Mouse (Mus musculus) limb, embryonic 12.5 days (tissue): ENCODE measurements around the gene Gm45808. TPM values are rescaled to one million over a fixed set of nuclear protein-coding genes. Genes with fewer than 3 reads are reported as not detected.

Experiments
- ATAC-seq: fragments of 200-750 bp; cut with Nextera tagmentation; 2 replicates; pipeline ENCODE4 v1.8.0; 2017; ENCODE audit warnings: low read depth, moderate TSS enrichment; ENCODE audit not compliant: insufficient number of reproducible peaks, insufficient read depth, low FRiP score, low TSS enrichment
- H3K27ac ChIP-seq: fragments of 300-500 bp; sonication (generic); 2 replicates; pipeline ENCODE4 v1.5.1; 2016; ENCODE audit warnings: mild to moderate bottlenecking, moderate library complexity
- H3K27me3 ChIP-seq: fragments of 300-500 bp; sonication (generic); 2 replicates; pipeline ENCODE4 v1.6.1; 2016; ENCODE audit warnings: mild to moderate bottlenecking, moderate library complexity
- H3K36me3 ChIP-seq: fragments of 300-500 bp; sonication (generic); 2 replicates; pipeline ENCODE4 v1.6.1; 2016; ENCODE audit warnings: mild to moderate bottlenecking, moderate library complexity
- H3K4me1 ChIP-seq: fragments of 300-500 bp; sonication (generic); replicated peaks from 2 replicates; pipeline ENCODE4 v1.6.1; 2016
- H3K4me2 ChIP-seq: fragments of 300-500 bp; sonication (generic); 2 replicates; pipeline ENCODE4 v1.6.1; 2016; ENCODE audit warnings: mild to moderate bottlenecking, moderate library complexity
- H3K4me3 ChIP-seq: fragments of 300-500 bp; sonication (generic); replicated peaks from 2 replicates; pipeline ENCODE4 v1.5.1; 2016; ENCODE audit warnings: mild to moderate bottlenecking
- H3K9ac ChIP-seq: fragments of 300-500 bp; sonication (generic); replicated peaks from 2 replicates; pipeline ENCODE4 v1.6.1; 2016; ENCODE audit warnings: mild to moderate bottlenecking, moderate library complexity
- H3K9me3 ChIP-seq: fragments of 300-500 bp; sonication (generic); 2 replicates; pipeline ENCODE4 v1.6.1; 2016; ENCODE audit warnings: mild to moderate bottlenecking, moderate library complexity
- WGBS: fragments of 180-500 bp; shearing (Covaris S2); methylation state at CpG from one replicate; pipeline ENCODE4 v1.1.7; 2016; 5-methylcytosine and 5-hydroxymethylcytosine counted together
- microRNA-seq: library from miRNA; unstranded; fragments of <30 nt; microRNA quantifications from one replicate; pipeline ENCODE4, GENCODE M21; 2017
- polyA plus RNA-seq: library from polyadenylated mRNA; unstranded; fragments of >200 nt; fragmentation: Nextera tagmentation; extraction: Ambion mirVana; gene quantifications from 2 replicates; pipeline ENCODE4 v1.2.1, GENCODE M21; 2016

Gm45808 gene
- polyA plus RNA-seq, 1 experiment from 2014 or later, result not detected

DNA sequence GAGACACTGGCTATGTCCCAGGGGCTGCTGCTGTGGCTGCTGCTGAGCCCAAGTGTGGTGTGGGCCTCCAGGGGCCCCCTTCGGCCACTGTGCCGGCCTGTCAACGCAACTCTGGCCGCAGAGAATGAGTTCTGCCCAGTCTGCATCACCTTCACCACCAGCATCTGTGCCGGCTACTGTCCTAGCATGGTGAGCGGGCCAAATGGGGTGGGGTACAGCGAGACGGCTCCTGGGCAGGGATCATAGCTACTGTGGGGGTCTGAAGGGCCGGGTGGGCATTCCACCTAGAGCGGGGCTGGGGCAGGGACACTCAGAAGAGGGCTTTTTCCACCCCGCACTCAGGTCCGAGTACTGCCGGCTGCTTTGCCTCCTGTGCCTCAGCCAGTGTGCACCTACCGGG lies 65.4 kb downstream of the Gm45808 start:
- no peak for ATAC-seq
- H3K27ac ChIP-seq, result no peak overlapping the region
- 91% methylated on average over 14 of the region's 14 CpGs for WGBS
- H3K9me3 ChIP-seq, result no peaks in the 10 kb centered on the region
- H3K4me1 ChIP-seq, result peaks cover 26% of the 10 kb centered on the region
- H3K4me3 ChIP-seq, result no peak overlapping the region
- H3K27me3 ChIP-seq, result peaks cover 54% of the 10 kb centered on the region
- H3K9ac ChIP-seq, result no peak overlapping the region
- no peak overlapping the region for H3K4me2 ChIP-seq
- H3K36me3 ChIP-seq, result peaks cover 56% of the 10 kb centered on the region

GRCm38 (mm10) chr7:45420615-45420919 lies 66.0 kb downstream of the Gm45808 start, which contains the start of gene Lhb:
TSS of gene Lhb (plus strand) at chr7:45420820.
- WGBS, result 63% methylated on average over 6 of the region's 6 CpGs
- peak within 1 kb of the TSS; percentile 43 for H3K4me2 ChIP-seq
- peak within 1 kb of the TSS; percentile 16 for H3K4me3 ChIP-seq
- H3K4me1 ChIP-seq, result peaks cover 29% of the 10 kb centered on the region
- H3K27ac ChIP-seq, result no peak within 1 kb of the TSS
- no peak for ATAC-seq
- H3K36me3 ChIP-seq, result peaks cover 50% of the 10 kb centered on the region
- peak within 1 kb of the TSS; percentile 37; the same call in 1 of the 2 replicates for H3K9ac ChIP-seq
- peaks cover 60% of the 10 kb centered on the region for H3K27me3 ChIP-seq
- H3K9me3 ChIP-seq, result no peaks in the 10 kb centered on the region

DNA sequence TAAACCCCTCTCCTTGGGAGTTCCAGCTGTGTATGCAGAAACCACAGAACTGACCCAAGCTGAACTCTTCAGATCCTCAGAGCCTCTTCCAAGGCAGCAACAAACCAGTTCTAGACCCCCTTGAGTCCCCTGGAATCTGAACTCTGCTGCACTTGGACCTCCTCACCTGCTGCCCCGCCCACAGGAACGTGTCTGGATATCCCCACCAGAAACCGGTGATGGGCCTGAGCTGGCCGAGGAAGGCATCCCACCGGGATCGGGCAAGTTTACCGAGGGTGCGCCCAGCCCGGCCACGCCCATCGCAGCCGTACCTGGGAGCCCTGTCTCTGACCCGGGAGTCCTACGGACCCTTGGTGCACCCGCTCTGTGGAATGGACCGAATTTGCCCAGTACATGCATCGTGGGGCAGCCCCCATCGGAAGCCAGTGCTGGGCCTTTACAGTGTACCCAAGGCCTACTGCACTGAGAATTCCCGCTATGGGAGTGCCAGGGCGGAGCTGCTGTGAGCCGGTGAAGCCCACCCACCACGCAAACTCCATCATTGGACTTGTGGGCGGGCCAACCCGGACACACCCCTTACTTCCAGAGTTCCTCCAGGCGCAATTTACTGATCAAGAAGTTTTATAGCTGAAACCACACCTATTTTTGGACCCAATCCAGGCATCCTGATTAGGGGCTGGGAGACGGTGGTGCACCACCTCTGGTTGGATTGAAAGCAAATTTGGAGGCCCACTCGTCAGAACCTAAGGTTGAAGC lies 66.6 kb downstream of the Gm45808 start:
- Histone ChIP-seq H3K4me2 (peak overlapping the region; percentile 43), H3K27me3 (peaks cover 66% of the 10 kb centered on the region), H3K27ac (no peak overlapping the region), H3K4me1 (peaks cover 33% of the 10 kb centered on the region), H3K36me3 (peaks cover 45% of the 10 kb centered on the region), H3K4me3 (peak overlapping the region; percentile 16), H3K9me3 (no peaks in the 10 kb centered on the region), H3K9ac (peak overlapping the region; percentile 37; the same call in 1 of the 2 replicates)
- 9% methylated on average over 27 of the region's 27 CpGs for WGBS
- no peak for ATAC-seq

DNA sequence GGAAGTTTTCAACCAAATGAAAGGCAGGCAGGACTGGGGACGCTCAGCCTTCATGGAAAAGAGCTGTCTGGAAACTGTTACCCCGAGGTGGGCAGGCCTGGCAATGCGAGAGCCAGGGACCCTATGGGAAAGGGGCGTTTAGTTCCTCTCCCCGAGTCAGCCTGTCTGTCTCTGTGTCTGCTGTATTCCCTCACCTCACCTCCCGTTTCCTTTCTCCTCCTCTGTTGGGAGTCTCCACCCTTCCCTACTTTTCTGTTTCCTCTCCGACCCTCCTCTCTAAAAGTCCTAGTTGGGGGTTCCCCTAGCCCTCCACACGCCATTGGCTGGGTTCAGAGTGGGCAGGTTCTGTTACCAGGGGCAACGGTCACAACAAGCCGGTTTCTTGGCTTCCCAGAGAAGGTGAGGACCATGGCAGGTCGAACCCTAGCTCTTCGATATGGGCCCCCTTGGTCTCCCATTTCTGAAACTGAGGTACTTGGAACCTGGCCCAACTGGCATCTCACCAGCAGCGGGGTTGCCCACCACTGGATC lies 68.6 kb downstream of the Gm45808 start:
- no peak for ATAC-seq
- Histone ChIP-seq H3K4me1 (peaks cover 47% of the 10 kb centered on the region), H3K36me3 (peaks cover 25% of the 10 kb centered on the region), H3K4me2 (peak overlapping the region; percentile 34), H3K27me3 (peaks cover 86% of the 10 kb centered on the region), H3K27ac (no peak overlapping the region), H3K9ac (no peak overlapping the region), H3K9me3 (no peaks in the 10 kb centered on the region), H3K4me3 (peak overlapping the region; percentile 11)
- 9% methylated on average over 13 of the region's 13 CpGs for WGBS

Small RNAs within 50 kb of the gene (microRNA-seq; reads per million reads assigned to microRNA genes)
- not detected for gene Gm22133

Other genes starting within 250 kb of the Gm45808 start
- gene Cd37, start 247.7 kb downstream of the Gm45808 start, polyA plus RNA-seq, result 1.6 TPM in 2 replicates
- gene Slc6a16, start 245.7 kb downstream of the Gm45808 start, polyA plus RNA-seq, result 0.18 and 0.42 TPM in 2 replicates
- gene Slc6a21, start 209.3 kb downstream of the Gm45808 start, polyA plus RNA-seq, result not detected in 2 replicates
- 14.0 and 16.1 TPM in 2 replicates for gene Trpm4, start 153.0 kb downstream of the Gm45808 start, polyA plus RNA-seq
- gene Hrc, start 151.5 kb downstream of the Gm45808 start, polyA plus RNA-seq, result 1.8 and 1.9 TPM in 2 replicates
- gene Ppfia3, start 119.8 kb downstream of the Gm45808 start, polyA plus RNA-seq, result 6.4 and 8.4 TPM in 2 replicates
- 1.4 and 1.8 TPM in 2 replicates for gene Lin7b, start 116.2 kb downstream of the Gm45808 start, polyA plus RNA-seq
- gene Snrnp70, start 91.1 kb downstream of the Gm45808 start, polyA plus RNA-seq, result 341 and 347 TPM in 2 replicates
- gene Kcna7, start 81.2 kb downstream of the Gm45808 start, polyA plus RNA-seq, result 0.13 and 0.18 TPM in 2 replicates
- gene Ntf5, start 73.1 kb downstream of the Gm45808 start, polyA plus RNA-seq, result 3.9 and 5.6 TPM in 2 replicates
- gene Lhb, start 66.0 kb downstream of the Gm45808 start, polyA plus RNA-seq, result 0.33 TPM in 1 of 2 replicates, not detected in the other
- 45.2 and 46.2 TPM in 2 replicates for gene Gys1, start 52.0 kb downstream of the Gm45808 start, polyA plus RNA-seq
- gene Ruvbl2, start 48.7 kb downstream of the Gm45808 start, polyA plus RNA-seq, result 155 and 156 TPM in 2 replicates
- gene Ftl1, start 26.9 kb downstream of the Gm45808 start, polyA plus RNA-seq, result 4,887 and 4,953 TPM in 2 replicates
- 224 and 230 TPM in 2 replicates for gene Bax, start 19.9 kb downstream of the Gm45808 start, polyA plus RNA-seq
- gene Tulp2, start 4.9 kb downstream of the Gm45808 start, polyA plus RNA-seq, result 1.4 TPM in 2 replicates
- 3.2 and 3.3 TPM in 2 replicates for gene Dhdh, start 2.0 kb upstream of the Gm45808 start, polyA plus RNA-seq
- gene Nucb1, start 23.6 kb upstream of the Gm45808 start, polyA plus RNA-seq, result 149 and 160 TPM in 2 replicates
- 26.0 and 27.1 TPM in 2 replicates for gene Ppp1r15a, start 39.5 kb upstream of the Gm45808 start, polyA plus RNA-seq
- 1.4 TPM in 2 replicates for gene Plekha4, start 39.5 kb upstream of the Gm45808 start, polyA plus RNA-seq
- gene Hsd17b14, start 68.1 kb upstream of the Gm45808 start, polyA plus RNA-seq, result 0.55 and 1.1 TPM in 2 replicates
- 50.4 and 56.5 TPM in 2 replicates for gene Bcat2, start 83.3 kb upstream of the Gm45808 start, polyA plus RNA-seq
- gene Fgf21, start 128.7 kb upstream of the Gm45808 start, polyA plus RNA-seq, result not detected in 2 replicates
- gene Fut1, start 130.5 kb upstream of the Gm45808 start, polyA plus RNA-seq, result not detected in 2 replicates
- 0.13 and 0.17 TPM in 2 replicates for gene Izumo1, start 135.0 kb upstream of the Gm45808 start, polyA plus RNA-seq
- 11.7 and 13.4 TPM in 2 replicates for gene Rasip1, start 140.7 kb upstream of the Gm45808 start, polyA plus RNA-seq
- gene Mamstr, start 153.2 kb upstream of the Gm45808 start, polyA plus RNA-seq, result 5.7 and 5.9 TPM in 2 replicates
- 0.15 TPM in 2 replicates for gene Fut2, start 179.6 kb upstream of the Gm45808 start, polyA plus RNA-seq
- gene Ntn5, start 197.2 kb upstream of the Gm45808 start, polyA plus RNA-seq, result 0.13 and 0.23 TPM in 2 replicates
- gene Sec1, start 207.6 kb upstream of the Gm45808 start, polyA plus RNA-seq, result 0.40 and 0.74 TPM in 2 replicates
- 8.8 and 12.6 TPM in 2 replicates for gene Car11, start 213.0 kb upstream of the Gm45808 start, polyA plus RNA-seq
- gene Dbp, start 218.3 kb upstream of the Gm45808 start, polyA plus RNA-seq, result 6.4 and 8.5 TPM in 2 replicates
- 990 and 1,038 TPM in 2 replicates for gene Rpl18, start 228.6 kb upstream of the Gm45808 start, polyA plus RNA-seq
- 32.5 TPM in 2 replicates for gene Sphk2, start 231.2 kb upstream of the Gm45808 start, polyA plus RNA-seq
- 1.0 and 1.3 TPM in 2 replicates for gene Fam83e, start 234.4 kb upstream of the Gm45808 start, polyA plus RNA-seq
- not detected in 2 replicates for gene Spaca4, start 239.0 kb upstream of the Gm45808 start, polyA plus RNA-seq